Mouse (Mus musculus) midbrain, embryonic 16.5 days (tissue): ENCODE measurements at regions not wholly inside any gene's neighbourhood (a gene's known extent, or its start where the extent isn't known, plus 50 kb on each side); places are given as distances from the start of the nearest gene placed in this dataset.
A peak's percentile ranks its signal among the peaks of the same experiment; 100 is the strongest.

Experiments used
- ATAC-seq: fragments of 200-750 bp; cut with Nextera tagmentation; 2 replicates; pipeline ENCODE4 v1.8.0; 2017; ENCODE audit warnings: moderate TSS enrichment
- H3K27ac ChIP-seq: fragments of 300-500 bp; sonication (generic); 2 replicates; pipeline ENCODE4 v1.5.1; 2014; ENCODE audit warnings: mild to moderate bottlenecking, low read length, mixed read lengths
- H3K27me3 ChIP-seq: fragments of 300-500 bp; sonication (generic); 2 replicates; pipeline ENCODE4 v1.6.1; 2014; ENCODE audit warnings: low read depth, low read length, mixed read lengths; ENCODE audit not compliant: control insufficient read depth, insufficient read depth
- H3K36me3 ChIP-seq: fragments of 300-500 bp; sonication (generic); 2 replicates; pipeline ENCODE4 v1.6.1; 2014; ENCODE audit warnings: mild to moderate bottlenecking, low read length, moderate library complexity, mixed read lengths; ENCODE audit not compliant: control insufficient read depth, insufficient read depth
- H3K4me1 ChIP-seq: fragments of 300-500 bp; sonication (generic); 2 replicates; pipeline ENCODE4 v1.6.1; 2014; ENCODE audit warnings: mild to moderate bottlenecking, low read length, mixed read lengths; ENCODE audit not compliant: control insufficient read depth, insufficient read depth
- H3K4me2 ChIP-seq: fragments of 300-500 bp; sonication (generic); 2 replicates; pipeline ENCODE4 v1.6.1; 2014; ENCODE audit warnings: mild to moderate bottlenecking, low read length, mixed read lengths
- H3K4me3 ChIP-seq: fragments of 300-500 bp; sonication (generic); 2 replicates; pipeline ENCODE4 v1.5.1; 2014; ENCODE audit warnings: low read depth, mild to moderate bottlenecking, low read length, moderate library complexity, mixed read lengths
- H3K9ac ChIP-seq: fragments of 300-500 bp; sonication (generic); 2 replicates; pipeline ENCODE4 v1.6.1; 2014; ENCODE audit warnings: low read depth, low read length, mixed read lengths
- H3K9me3 ChIP-seq: fragments of 300-500 bp; sonication (generic); replicated peaks from 2 replicates; pipeline ENCODE4 v1.6.1; 2014; ENCODE audit warnings: mild to moderate bottlenecking, low read length, mixed read lengths; ENCODE audit not compliant: control insufficient read depth, poor library complexity, severe bottlenecking
- WGBS: fragments of 180-500 bp; shearing (Covaris S2); extraction: QIAGEN DNeasy Blood & Tissue Kit; methylation state at CpG from one replicate; pipeline ENCODE4 v1.1.7; 2014; 5-methylcytosine and 5-hydroxymethylcytosine counted together

GRCm38 (mm10) chr13:6251025-6251862, 296.7 kb upstream of the Pitrm1 start:
- Histone ChIP-seq H3K4me3 (no peak overlapping the region), H3K36me3 (no peaks in the 10 kb centered on the region), H3K4me1 (no peaks in the 10 kb centered on the region; the same call in 1 of the 2 replicates), H3K4me2 (no peak overlapping the region), H3K9me3 (no peaks in the 10 kb centered on the region), H3K9ac (no peak overlapping the region), H3K27ac (no peak overlapping the region), H3K27me3 (no peaks in the 10 kb centered on the region)
- WGBS, result 48% methylated on average over 4 of the region's 4 CpGs
- ATAC-seq, result peak; percentile 51

- Histone ChIP-seq H3K27ac (no peak overlapping the region), H3K4me2 (no peak overlapping the region), H3K4me1 (no peaks in the 10 kb centered on the region; the same call in 1 of the 2 replicates), H3K9me3 (no peaks in the 10 kb centered on the region), H3K27me3 (no peaks in the 10 kb centered on the region), H3K4me3 (no peak overlapping the region), H3K9ac (no peak overlapping the region), H3K36me3 (no peaks in the 10 kb centered on the region)
- ATAC-seq, result no peak
- 95% methylated on average over 3 of the region's 3 CpGs for WGBS
Measured at GRCm38 (mm10) chr13:6252100-6252499, 295.8 kb upstream of the Pitrm1 start.

- Histone ChIP-seq H3K9ac (no peak overlapping the region), H3K36me3 (no peaks in the 10 kb centered on the region), H3K27me3 (no peaks in the 10 kb centered on the region), H3K4me2 (no peak overlapping the region), H3K4me1 (no peaks in the 10 kb centered on the region; the same call in 1 of the 2 replicates), H3K9me3 (no peaks in the 10 kb centered on the region), H3K27ac (no peak overlapping the region), H3K4me3 (no peak overlapping the region)
- 91% methylated on average over 5 of the region's 5 CpGs for WGBS
- no peak for ATAC-seq
Measured at GRCm38 (mm10) chr13:6255303-6255702, 292.6 kb upstream of the Pitrm1 start.

GRCm38 (mm10) chr13:6255728-6256496, 292.0 kb upstream of the Pitrm1 start:
- no peaks in the 10 kb centered on the region for H3K9me3 ChIP-seq
- no peaks in the 10 kb centered on the region for H3K36me3 ChIP-seq
- no peak for ATAC-seq
- H3K4me2 ChIP-seq, result no peak overlapping the region
- H3K4me3 ChIP-seq, result no peak overlapping the region
- no peak overlapping the region for H3K9ac ChIP-seq
- H3K27ac ChIP-seq, result no peak overlapping the region
- no peaks in the 10 kb centered on the region for H3K27me3 ChIP-seq
- H3K4me1 ChIP-seq, result no peaks in the 10 kb centered on the region; the same call in 1 of the 2 replicates

GRCm38 (mm10) chr13:6258456-6258855, 289.5 kb upstream of the Pitrm1 start:
- H3K9me3 ChIP-seq, result no peaks in the 10 kb centered on the region
- no peak for ATAC-seq
- H3K4me3 ChIP-seq, result no peak overlapping the region
- H3K27ac ChIP-seq, result no peak overlapping the region
- H3K4me2 ChIP-seq, result no peak overlapping the region
- H3K9ac ChIP-seq, result no peak overlapping the region
- H3K27me3 ChIP-seq, result no peaks in the 10 kb centered on the region
- no peaks in the 10 kb centered on the region for H3K4me1 ChIP-seq
- no peaks in the 10 kb centered on the region for H3K36me3 ChIP-seq
- 88% methylated on average over 1 of the region's 1 CpGs for WGBS

GRCm38 (mm10) chr13:6260321-6260865, 287.6 kb upstream of the Pitrm1 start:
- H3K4me1 ChIP-seq, result no peaks in the 10 kb centered on the region
- WGBS, result 89% methylated on average over 3 of the region's 3 CpGs
- no peak overlapping the region for H3K9ac ChIP-seq
- no peak overlapping the region for H3K4me3 ChIP-seq
- H3K4me2 ChIP-seq, result no peak overlapping the region
- H3K36me3 ChIP-seq, result no peaks in the 10 kb centered on the region
- ATAC-seq, result no peak
- no peaks in the 10 kb centered on the region for H3K27me3 ChIP-seq
- no peak overlapping the region for H3K27ac ChIP-seq
- no peaks in the 10 kb centered on the region for H3K9me3 ChIP-seq

- H3K4me2 ChIP-seq, result no peak overlapping the region
- WGBS, result 85% methylated on average over 4 of the region's 4 CpGs
- no peak for ATAC-seq
- no peaks in the 10 kb centered on the region for H3K27me3 ChIP-seq
- no peaks in the 10 kb centered on the region for H3K4me1 ChIP-seq
- H3K36me3 ChIP-seq, result no peaks in the 10 kb centered on the region
- no peak overlapping the region for H3K9ac ChIP-seq
- no peaks in the 10 kb centered on the region for H3K9me3 ChIP-seq
- H3K4me3 ChIP-seq, result no peak overlapping the region
- H3K27ac ChIP-seq, result no peak overlapping the region
Measured at GRCm38 (mm10) chr13:6261458-6261857, 286.5 kb upstream of the Pitrm1 start.

- ATAC-seq, result no peak
- no peak overlapping the region for H3K4me3 ChIP-seq
- no peaks in the 10 kb centered on the region for H3K27me3 ChIP-seq
- no peaks in the 10 kb centered on the region for H3K4me1 ChIP-seq
- 84% methylated on average over 1 of the region's 1 CpGs for WGBS
- H3K36me3 ChIP-seq, result no peaks in the 10 kb centered on the region
- no peak overlapping the region for H3K4me2 ChIP-seq
- H3K9ac ChIP-seq, result no peak overlapping the region
- no peak overlapping the region for H3K27ac ChIP-seq
- no peaks in the 10 kb centered on the region for H3K9me3 ChIP-seq
Measured at GRCm38 (mm10) chr13:6270546-6270945, 277.4 kb upstream of the Pitrm1 start.

- Histone ChIP-seq H3K9ac (no peak overlapping the region), H3K27ac (no peak overlapping the region), H3K4me1 (no peaks in the 10 kb centered on the region), H3K36me3 (no peaks in the 10 kb centered on the region), H3K9me3 (no peaks in the 10 kb centered on the region), H3K4me3 (no peak overlapping the region), H3K4me2 (no peak overlapping the region), H3K27me3 (no peaks in the 10 kb centered on the region)
- ATAC-seq, result no peak
- WGBS, result 91% methylated on average over 1 of the region's 1 CpGs
Measured at GRCm38 (mm10) chr13:6272932-6273331, 275.0 kb upstream of the Pitrm1 start.
